Mouse (Mus musculus): Measurements from ENCODE around the gene Reps1. TPM values are rescaled to one million over a fixed set of nuclear protein-coding genes. Genes with fewer than 3 reads are reported as not detected.

Gene Reps1
- polyA plus RNA-seq (2012; rRNA removed) = 10.7 and 13.3 TPM in 2 replicates
- polyA plus RNA-seq (2014; fragmentation: Nextera tagmentation; extraction: Ambion mirVana) = 3.4 and 6.0 TPM in 2 replicates

GRCm38 (mm10) chr10:18055696-18056390 lies at the start of gene Reps1:
Gene Reps1, plus strand, starts transcription at chr10:18055861.
- H3K27me3 ChIP-seq (ENCODE audit: control insufficient read depth, insufficient read depth, low read length) = no peaks in the 10 kb centered on the region
- H3K36me3 ChIP-seq (replicated peaks; ENCODE audit: control insufficient read depth, insufficient read depth, low read depth) = no peaks in the 10 kb centered on the region
- H3K4me2 ChIP-seq (ENCODE audit: low read depth) = peak within 1 kb of the TSS; percentile 83
- DNase-seq (ENCODE audit: low read depth in 3 of 3, low spot score in 3 of 3) = no peak
- under 1% methylated on average over 70 of the region's 90 CpGs for WGBS (ENCODE audit: insufficient replicate concordance)
- no peaks in the 10 kb centered on the region for H3K9me3 ChIP-seq (ENCODE audit: control insufficient read depth, low read length)
- H3K4me3 ChIP-seq (ENCODE audit: insufficient read depth in 1 of 2, low read depth in 2 of 2, low read length in 2 of 2) = peak within 1 kb of the TSS; percentile 79 to 82
- peaks cover 9 to 11% of the 10 kb centered on the region in 2 experiments for H3K4me1 ChIP-seq (replicated peaks; ENCODE audit: control insufficient read depth in 2 of 2, insufficient read depth in 2 of 2, low read length in 1 of 2)
- TF ChIP-seq EP300 (IDR thresholded peaks at IDR 0.05; ENCODE audit: low read depth) = no peak
- TF ChIP-seq CTCF (IDR thresholded peaks at IDR 0.05; ENCODE audit: low read depth) = no peak
- no peak within 1 kb of the TSS for H3K27ac ChIP-seq
- peak; percentile 78 for ATAC-seq (ENCODE audit: insufficient read depth)
- peak within 1 kb of the TSS; percentile 78 for H3K9ac ChIP-seq (replicated peaks)

GRCm38 (mm10) chr10:18006756-18007155 lies 48.9 kb upstream of the Reps1 start:
- ATAC-seq (ENCODE audit: insufficient read depth) (no peak), DNase-seq (ENCODE audit: low read depth in 3 of 3, low spot score in 3 of 3) (no peak)
- WGBS (ENCODE audit: insufficient replicate concordance) = 62% methylated on average over 1 of the region's 1 CpGs
- Histone ChIP-seq H3K4me1 (replicated peaks; ENCODE audit: control insufficient read depth in 2 of 2, insufficient read depth in 2 of 2, low read length in 1 of 2) (0 out of 4 replicates have a peak, but pooled peaks cover 0 to 2% of the 10 kb centered on the region in 2 experiments), H3K9ac (replicated peaks) (no peak overlapping the region), H3K4me2 (ENCODE audit: low read depth) (no peak overlapping the region), H3K27ac (no peak overlapping the region), H3K36me3 (replicated peaks; ENCODE audit: control insufficient read depth, insufficient read depth, low read depth) (no peaks in the 10 kb centered on the region), H3K9me3 (ENCODE audit: control insufficient read depth, low read length) (no peaks in the 10 kb centered on the region), H3K27me3 (ENCODE audit: control insufficient read depth, insufficient read depth, low read length) (no peaks in the 10 kb centered on the region), H3K4me3 (ENCODE audit: insufficient read depth in 1 of 2, low read depth in 2 of 2, low read length in 2 of 2) (no peak overlapping the region)
- TF ChIP-seq CTCF (IDR thresholded peaks at IDR 0.05; ENCODE audit: low read depth) = no peak
- TF ChIP-seq EP300 (IDR thresholded peaks at IDR 0.05; ENCODE audit: low read depth) = no peak

- Histone ChIP-seq H3K9ac (replicated peaks) (no peak overlapping the region), H3K9me3 (ENCODE audit: control insufficient read depth, low read length) (no peaks in the 10 kb centered on the region), H3K4me3 (ENCODE audit: insufficient read depth in 1 of 2, low read depth in 2 of 2, low read length in 2 of 2) (no peak overlapping the region), H3K4me1 (replicated peaks; ENCODE audit: control insufficient read depth in 2 of 2, insufficient read depth in 2 of 2, low read length in 1 of 2) (0 out of 4 replicates have a peak, but pooled peaks cover 0 to 2% of the 10 kb centered on the region in 2 experiments), H3K36me3 (replicated peaks; ENCODE audit: control insufficient read depth, insufficient read depth, low read depth) (no peaks in the 10 kb centered on the region), H3K27ac (no peak overlapping the region), H3K4me2 (ENCODE audit: low read depth) (no peak overlapping the region), H3K27me3 (ENCODE audit: control insufficient read depth, insufficient read depth, low read length) (no peaks in the 10 kb centered on the region)
- DNase-seq (ENCODE audit: low read depth in 3 of 3, low spot score in 3 of 3) (no peak), ATAC-seq (ENCODE audit: insufficient read depth) (no peak)
- 57% methylated on average over 3 of the region's 3 CpGs for WGBS (ENCODE audit: insufficient replicate concordance)
- TF ChIP-seq EP300 (IDR thresholded peaks at IDR 0.05; ENCODE audit: low read depth) (no peak), CTCF (IDR thresholded peaks at IDR 0.05; ENCODE audit: low read depth) (no peak)
Observed at GRCm38 (mm10) chr10:18007243-18007642, 48.4 kb upstream of the Reps1 start.

- TF ChIP-seq CTCF (IDR thresholded peaks at IDR 0.05; ENCODE audit: low read depth) = no peak
- no peak for TF ChIP-seq EP300 (IDR thresholded peaks at IDR 0.05; ENCODE audit: low read depth)
- Histone ChIP-seq H3K4me3 (ENCODE audit: insufficient read depth in 1 of 2, low read depth in 2 of 2, low read length in 2 of 2) (no peak overlapping the region), H3K9me3 (ENCODE audit: control insufficient read depth, low read length) (no peaks in the 10 kb centered on the region), H3K4me2 (ENCODE audit: low read depth) (no peak overlapping the region), H3K4me1 (replicated peaks; ENCODE audit: control insufficient read depth in 2 of 2, insufficient read depth in 2 of 2, low read length in 1 of 2) (0 out of 4 replicates have a peak, but pooled peaks cover 0 to 2% of the 10 kb centered on the region in 2 experiments), H3K36me3 (replicated peaks; ENCODE audit: control insufficient read depth, insufficient read depth, low read depth) (no peaks in the 10 kb centered on the region), H3K27ac (no peak overlapping the region), H3K9ac (replicated peaks) (no peak overlapping the region), H3K27me3 (ENCODE audit: control insufficient read depth, insufficient read depth, low read length) (no peaks in the 10 kb centered on the region)
- no peak for DNase-seq (ENCODE audit: low read depth in 3 of 3, low spot score in 3 of 3)
- ATAC-seq (ENCODE audit: insufficient read depth) = no peak
Observed at GRCm38 (mm10) chr10:18008118-18008517, 47.5 kb upstream of the Reps1 start.

- no peaks in the 10 kb centered on the region for H3K4me1 ChIP-seq (replicated peaks; ENCODE audit: control insufficient read depth in 2 of 2, insufficient read depth in 2 of 2, low read length in 1 of 2)
- H3K36me3 ChIP-seq (replicated peaks; ENCODE audit: control insufficient read depth, insufficient read depth, low read depth) = no peaks in the 10 kb centered on the region
- no peak overlapping the region for H3K4me3 ChIP-seq (ENCODE audit: insufficient read depth in 1 of 2, low read depth in 2 of 2, low read length in 2 of 2)
- no peaks in the 10 kb centered on the region for H3K9me3 ChIP-seq (ENCODE audit: control insufficient read depth, low read length)
- WGBS (ENCODE audit: insufficient replicate concordance) = 65% methylated on average over 1 of the region's 1 CpGs
- ATAC-seq (ENCODE audit: insufficient read depth) (no peak), DNase-seq (ENCODE audit: low read depth in 3 of 3, low spot score in 3 of 3) (no peak)
- no peak overlapping the region for H3K27ac ChIP-seq
- H3K9ac ChIP-seq (replicated peaks) = no peak overlapping the region
- no peaks in the 10 kb centered on the region for H3K27me3 ChIP-seq (ENCODE audit: control insufficient read depth, insufficient read depth, low read length)
- no peak for TF ChIP-seq EP300 (IDR thresholded peaks at IDR 0.05; ENCODE audit: low read depth)
- TF ChIP-seq CTCF (IDR thresholded peaks at IDR 0.05; ENCODE audit: low read depth) = no peak
- no peak overlapping the region for H3K4me2 ChIP-seq (ENCODE audit: low read depth)
Observed at GRCm38 (mm10) chr10:18009744-18010143, 45.9 kb upstream of the Reps1 start.
